Mouse (Mus musculus): ENCODE measurements around the gene 9330182L06Rik.

The 9330182L06Rik gene

GRCm38 (mm10) chr5:9364937-9365336, 99.0 kb downstream of the 9330182L06Rik start:
- DNase-seq: no peak

- DNase-seq: no peak
These were observed 102.2 kb downstream of the 9330182L06Rik start for GRCm38 (mm10) chr5:9367920-9368692.

DNA sequence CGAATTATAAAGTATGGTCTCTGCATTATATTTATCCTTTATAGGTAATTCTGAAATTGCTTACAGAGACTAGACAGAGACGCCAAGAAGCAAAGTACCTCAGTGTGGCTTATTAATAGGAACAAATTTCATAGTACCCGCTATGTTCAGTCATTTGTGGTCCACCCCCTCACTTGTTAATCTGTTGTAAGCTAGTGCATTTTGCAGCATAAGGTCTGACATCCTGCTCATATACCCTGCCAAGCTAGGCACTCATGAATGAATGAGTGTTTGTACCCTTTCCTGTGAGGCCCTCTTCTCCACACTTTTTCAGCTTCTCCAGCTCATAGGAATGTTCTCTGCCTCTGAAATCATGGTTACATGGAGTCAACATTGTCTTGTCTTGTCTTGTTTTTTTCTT, 105.2 kb downstream of the 9330182L06Rik start:
- no peak for DNase-seq

- DNase-seq: no peak
These were observed 107.4 kb downstream of the 9330182L06Rik start for GRCm38 (mm10) chr5:9373341-9373740.

- no peak for DNase-seq
These were observed 124.0 kb downstream of the 9330182L06Rik start for GRCm38 (mm10) chr5:9389968-9390367.

DNA sequence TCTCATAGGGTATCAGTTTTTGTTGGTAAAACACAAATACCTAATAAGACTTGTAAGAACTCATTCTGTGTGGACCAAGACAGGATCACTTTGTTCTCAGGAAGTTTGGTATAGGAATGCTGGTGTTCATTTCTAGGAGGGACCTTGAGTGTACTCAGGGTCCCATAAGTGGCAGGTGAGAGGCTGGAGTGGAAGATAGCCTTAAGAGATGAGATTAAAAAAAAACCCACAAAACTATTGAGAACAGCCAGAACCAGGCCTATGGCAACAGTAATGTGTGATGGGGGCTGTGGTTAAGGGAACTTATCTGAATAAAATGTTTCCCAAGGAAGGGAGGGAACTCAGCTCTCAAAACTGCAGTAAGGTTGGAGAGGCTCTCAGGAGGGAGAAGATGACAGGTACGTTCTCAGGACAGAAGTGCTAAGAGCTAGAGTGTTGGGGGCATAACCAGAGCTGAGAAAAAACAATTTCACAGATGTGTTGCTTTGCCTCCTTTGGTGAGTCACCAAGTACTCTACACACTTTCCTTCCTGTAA, 126.0 kb downstream of the 9330182L06Rik start:
- DNase-seq: no peak

- no peak for DNase-seq
These were observed 151.2 kb downstream of the 9330182L06Rik start for GRCm38 (mm10) chr5:9417098-9417497.

DNA sequence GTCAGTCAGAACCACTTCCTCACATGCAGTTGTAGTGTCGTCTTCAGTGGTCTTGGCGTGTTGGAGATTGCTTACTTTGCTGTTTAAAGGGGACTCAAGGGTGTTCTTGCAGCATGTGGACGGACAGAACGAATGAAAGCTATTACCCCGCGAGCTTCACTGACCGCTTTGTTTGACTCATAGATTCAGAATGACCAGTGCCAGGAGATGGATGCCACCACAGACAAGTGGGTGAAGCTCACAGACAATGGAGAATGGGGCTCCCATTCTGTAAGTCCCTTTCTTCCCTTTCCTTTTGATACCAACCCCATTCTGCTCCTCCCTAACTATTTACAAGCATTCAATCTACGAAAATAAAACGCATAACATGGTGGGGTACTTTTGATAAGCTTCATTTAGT, 151.9 kb downstream of the 9330182L06Rik start:
- DNase-seq: no peak

- DNase-seq: peak; percentile 19
These were observed 154.0 kb downstream of the 9330182L06Rik start for GRCm38 (mm10) chr5:9419964-9420363.

DNA sequence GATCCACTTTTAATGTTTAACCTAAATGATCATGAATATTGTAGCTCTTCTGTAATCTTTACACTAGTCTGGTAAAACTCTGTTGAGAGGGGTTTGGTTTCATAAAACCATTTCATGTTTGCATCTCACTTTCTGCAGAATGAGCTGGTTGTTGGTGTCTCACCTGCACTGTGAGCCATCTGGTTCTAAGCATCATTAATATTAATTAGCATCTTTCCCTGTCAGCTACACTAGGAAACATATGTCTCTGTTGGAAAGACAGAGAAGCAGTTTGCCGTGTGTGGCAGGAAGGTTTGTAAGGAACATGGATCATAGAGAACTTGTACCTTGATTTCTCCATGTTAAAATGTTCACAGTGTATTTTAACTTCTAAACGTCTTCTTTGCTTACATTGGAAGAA, 158.5 kb downstream of the 9330182L06Rik start:
- no peak for DNase-seq

DNA sequence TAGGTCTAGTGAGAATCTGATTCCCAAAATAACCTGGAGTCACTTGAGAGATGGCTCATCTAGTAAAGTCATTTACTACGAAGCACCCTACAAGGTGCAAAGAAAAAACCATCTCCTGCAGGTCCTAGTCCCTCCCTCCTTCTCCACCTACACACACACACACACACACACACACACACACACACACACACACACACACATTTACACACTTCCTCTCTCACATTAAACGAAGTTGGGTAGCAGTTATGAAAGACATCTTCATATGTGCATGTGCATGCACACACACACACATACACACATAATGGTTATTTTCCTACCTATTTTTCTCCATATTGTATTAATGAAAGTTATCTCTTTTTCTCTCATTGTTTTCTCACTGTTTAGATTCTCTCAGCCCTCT, 161.2 kb downstream of the 9330182L06Rik start:
- DNase-seq: no peak

- peak; percentile 21 for DNase-seq
These were observed 161.8 kb downstream of the 9330182L06Rik start for GRCm38 (mm10) chr5:9427581-9428241.

DNA sequence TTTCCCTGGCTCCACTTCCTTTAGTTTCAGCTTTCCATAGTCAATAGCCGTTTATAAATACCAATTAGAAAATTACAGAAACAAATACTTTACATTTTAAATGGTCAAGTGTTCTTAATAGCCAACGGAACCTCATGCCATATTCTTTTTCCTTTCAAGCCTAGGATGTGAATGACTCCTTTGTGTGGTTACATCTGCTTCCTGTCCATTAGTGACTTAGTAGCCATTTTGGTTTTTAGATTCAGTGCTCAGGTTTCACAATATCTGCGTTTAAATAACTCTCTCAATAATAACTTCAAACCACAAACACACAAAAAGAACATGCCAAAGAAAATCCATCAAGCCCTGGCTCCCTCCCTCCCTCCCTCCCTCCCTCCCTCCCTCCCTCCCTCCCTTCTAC, 162.8 kb downstream of the 9330182L06Rik start:
- DNase-seq: no peak

DNA sequence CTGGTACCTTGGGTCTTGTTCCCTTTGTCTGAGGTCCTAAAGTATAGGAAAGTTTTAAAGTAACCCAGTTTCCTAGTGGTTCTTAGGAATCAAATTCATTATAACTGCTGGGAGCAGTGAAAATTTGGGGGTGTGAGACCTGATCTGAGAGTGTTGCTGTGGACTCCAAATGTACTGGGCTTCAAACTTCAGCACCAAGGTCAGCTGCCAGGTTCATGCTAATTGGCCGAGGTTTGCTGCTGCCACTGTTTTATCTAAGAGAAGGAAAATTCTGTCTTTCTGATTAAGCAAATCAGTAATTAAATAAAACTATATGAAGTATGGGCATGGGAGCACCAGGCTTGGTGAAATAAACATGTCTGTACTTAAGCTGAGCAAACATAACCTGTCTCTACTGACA, 180.2 kb downstream of the 9330182L06Rik start:
- DNase-seq: peak; percentile 62

- DNase-seq: no peak
These were observed 183.0 kb downstream of the 9330182L06Rik start for GRCm38 (mm10) chr5:9448931-9449330.

DNA sequence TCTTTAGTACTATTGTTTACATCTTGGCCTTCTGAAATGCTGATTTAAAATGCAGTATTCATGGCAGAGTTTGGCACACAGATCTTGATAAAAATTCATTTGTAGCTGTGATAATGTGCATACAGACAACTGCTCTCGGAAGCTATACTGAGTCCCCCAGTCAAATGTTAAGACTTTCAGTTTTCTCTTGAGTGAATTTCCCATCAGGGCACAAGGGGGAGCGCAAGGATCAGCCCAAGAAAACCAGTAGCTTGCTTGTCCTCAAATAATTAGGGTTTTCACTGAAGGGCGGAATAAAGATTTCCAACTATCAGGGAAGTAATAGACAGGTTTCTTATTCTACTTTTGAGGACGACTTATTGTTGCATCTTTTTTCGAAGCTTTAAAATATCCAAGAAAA, 183.7 kb downstream of the 9330182L06Rik start:
- DNase-seq: peak; percentile 19

DNA sequence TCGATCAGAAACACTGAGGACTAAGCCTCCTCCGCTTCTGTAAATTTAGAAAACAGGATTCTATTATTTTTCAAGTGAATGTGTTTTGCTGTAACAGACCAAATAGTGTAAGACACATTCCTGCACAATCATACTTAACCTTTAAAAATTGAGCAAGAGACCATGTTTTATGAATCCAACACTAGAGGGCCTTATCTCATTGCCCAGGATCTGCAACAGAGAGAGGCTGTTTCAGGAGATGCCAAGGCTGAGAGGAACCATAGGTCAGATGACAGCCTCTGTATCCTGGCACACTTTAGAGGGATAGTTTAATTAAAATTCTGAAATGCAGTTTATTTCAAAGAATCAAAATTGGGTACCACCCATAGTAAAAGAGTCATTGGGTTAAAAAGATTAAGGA, 187.4 kb downstream of the 9330182L06Rik start:
- no peak for DNase-seq

GRCm38 (mm10) chr5:9477587-9477986, 211.7 kb downstream of the 9330182L06Rik start:
- DNase-seq: no peak

DNA sequence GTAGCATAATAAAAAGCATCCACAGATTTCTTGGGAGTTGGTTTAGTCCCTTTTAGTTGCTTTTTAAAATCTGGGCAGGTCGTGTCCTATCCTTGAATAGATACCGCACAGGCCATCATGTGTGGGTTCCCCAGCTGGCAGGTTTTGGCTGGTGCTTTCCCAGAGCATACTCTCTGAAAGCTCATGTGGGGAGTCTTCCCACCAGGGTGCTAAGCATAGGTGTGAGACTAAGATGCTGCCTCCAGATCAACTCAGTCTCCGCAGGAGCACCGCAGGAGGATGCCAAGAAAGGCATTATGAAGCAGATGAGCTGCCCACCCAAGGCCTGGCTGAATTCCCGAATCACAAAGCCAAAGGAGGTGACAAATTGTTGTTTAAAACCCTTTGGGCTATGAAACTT, 229.5 kb downstream of the 9330182L06Rik start:
- DNase-seq: no peak

- DNase-seq: no peak
These were observed 231.3 kb downstream of the 9330182L06Rik start for GRCm38 (mm10) chr5:9497235-9497634.

DNA sequence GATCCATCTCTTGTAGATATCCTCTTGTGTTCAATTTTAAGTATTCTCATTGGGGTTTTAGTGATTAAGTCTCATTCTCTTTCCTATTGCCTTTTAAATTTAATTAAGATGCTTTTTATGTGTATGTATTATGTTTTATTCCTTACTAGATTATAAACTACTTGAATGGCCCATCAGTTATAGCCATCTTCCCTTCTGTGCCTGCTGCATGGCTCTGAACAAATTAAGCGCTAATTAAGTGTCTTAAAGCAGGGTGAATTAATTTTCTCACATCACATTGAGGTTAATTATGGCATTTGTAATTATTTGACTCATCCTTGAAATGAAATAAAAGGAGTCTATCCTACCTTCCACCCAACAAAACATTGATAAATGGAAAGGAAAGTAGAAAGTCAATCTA, 245.1 kb downstream of the 9330182L06Rik start:
- DNase-seq: no peak

DNA sequence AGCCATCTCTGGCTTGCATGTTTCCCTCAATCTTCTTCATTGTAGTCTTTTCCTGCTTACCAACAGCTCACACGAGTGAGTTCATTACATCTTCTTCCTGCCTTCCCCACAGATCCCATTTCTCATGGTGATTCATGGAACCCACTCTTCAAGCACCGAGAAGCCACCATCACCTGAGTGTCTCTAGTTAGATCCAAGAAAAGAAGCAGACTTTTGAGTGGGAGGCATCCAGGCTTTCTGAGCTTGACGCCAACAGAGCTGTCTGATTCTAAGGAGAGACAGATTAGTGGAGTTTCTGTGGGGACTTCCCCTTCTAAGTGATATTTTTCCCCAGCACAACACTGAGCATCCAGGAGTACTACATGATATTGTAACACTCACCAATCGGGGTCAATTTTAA, 259.6 kb downstream of the 9330182L06Rik start:
- no peak for DNase-seq
